ENCODE assay signal across 22 mouse cellular contexts in genomic region chr8:50027544-50027943, GRCm38 (mm10).
A peak's percentile ranks its signal among the peaks of the same experiment; 100 is the strongest.
DNase-seq lines count a peak whose midpoint lies in the region; ATAC-seq and TF ChIP-seq lines count a peak whose summit lies in the region.
"Had no signal": no experiment of that assay in that cellular context is flagged by ENCODE, and none has a peak within 500 bp of the region (broad histone marks: within the 10 kb centered on the region; RNA-seq: fewer than 3 reads in every experiment).

No protein-coding gene starts in this region.

- H3K4me2 ChIP-seq in kidney, embryonic 14.5 days (replicated peaks; ENCODE audit: low read depth, low read length), result no peak overlapping the region
- H3K4me2 ChIP-seq in kidney, embryonic 15.5 days, result no peak overlapping the region
- no peak overlapping the region for H3K4me2 ChIP-seq in kidney, embryonic 16.5 days (replicated peaks; ENCODE audit: low read depth, low read length)
- H3K4me2 ChIP-seq in kidney, postnatal 0 days (ENCODE audit: low read length), result no peak overlapping the region

- no peaks in the 10 kb centered on the region for H3K9me3 ChIP-seq in kidney, embryonic 14.5 days (ENCODE audit: control insufficient read depth, low read length)
- H3K9me3 ChIP-seq in kidney, embryonic 15.5 days (replicated peaks), result no peaks in the 10 kb centered on the region
- no peaks in the 10 kb centered on the region for H3K9me3 ChIP-seq in kidney, embryonic 16.5 days (ENCODE audit: low read length)
- H3K9me3 ChIP-seq in kidney, postnatal 0 days (replicated peaks; ENCODE audit: low read length), result no peaks in the 10 kb centered on the region
- H3K9me3 ChIP-seq: G1E had no signal

- 44% methylated on average over 6 of the region's 6 CpGs for WGBS in kidney, embryonic 14.5 days
- WGBS in kidney, embryonic 15.5 days, result 56% methylated on average over 6 of the region's 6 CpGs
- 39% methylated on average over 6 of the region's 6 CpGs for WGBS in kidney, embryonic 16.5 days
- 48% methylated on average over 6 of the region's 6 CpGs for WGBS in kidney, postnatal 0 days

- no peak for TF ChIP-seq CTCF in kidney, postnatal 0 days (IDR thresholded peaks at IDR 0.05; ENCODE audit: low read depth)

- H3K36me3 ChIP-seq in kidney, embryonic 14.5 days (ENCODE audit: control insufficient read depth, insufficient read depth, low read length), result no peaks in the 10 kb centered on the region
- no peaks in the 10 kb centered on the region for H3K36me3 ChIP-seq in kidney, embryonic 15.5 days
- H3K36me3 ChIP-seq in kidney, embryonic 16.5 days (ENCODE audit: insufficient read depth, low read length), result no peaks in the 10 kb centered on the region
- no peaks in the 10 kb centered on the region for H3K36me3 ChIP-seq in kidney, postnatal 0 days (ENCODE audit: insufficient read depth, low read length)
- H3K36me3 ChIP-seq: G1E had no signal

- DNase-seq in kidney, adult 11 months, result no peak
- no peak for DNase-seq in kidney, adult 18-20 months
- no peak for DNase-seq in kidney, postnatal 14 days
- DNase-seq in kidney, postnatal 0 days (ENCODE audit: low spot score), result peak; percentile 28
- DNase-seq in kidney, postnatal 36 days, result no peak
- DNase-seq: adrenal gland, adult 2 months; adrenal gland, adult 8-10 months; adrenal gland, postnatal 10 days; adrenal gland, postnatal 14 days; adrenal gland, postnatal 25 days; adrenal gland, postnatal 36 days; B cell, adult 2 months; cerebellum, adult 11 months; cerebellum, adult 11-12 months had no signal

- H3K4me3 ChIP-seq in kidney, embryonic 14.5 days (ENCODE audit: low read length), result no peak overlapping the region
- no peak overlapping the region for H3K4me3 ChIP-seq in kidney, embryonic 15.5 days (replicated peaks)
- H3K4me3 ChIP-seq in kidney, embryonic 16.5 days (ENCODE audit: low read length), result no peak overlapping the region
- H3K4me3 ChIP-seq in kidney, postnatal 0 days (replicated peaks; ENCODE audit: low read depth, low read length), result no peak overlapping the region

- no peaks in the 10 kb centered on the region for H3K27me3 ChIP-seq in kidney, embryonic 14.5 days (ENCODE audit: control insufficient read depth, insufficient read depth, low read length)
- no peaks in the 10 kb centered on the region for H3K27me3 ChIP-seq in kidney, embryonic 15.5 days
- no peaks in the 10 kb centered on the region for H3K27me3 ChIP-seq in kidney, embryonic 16.5 days (ENCODE audit: insufficient read depth, low read length)
- H3K27me3 ChIP-seq in kidney, postnatal 0 days (ENCODE audit: insufficient read depth, low read length), result no peaks in the 10 kb centered on the region
- H3K27me3 ChIP-seq: CH12.LX, Patski had no signal

- H3K9ac ChIP-seq in kidney, embryonic 14.5 days (ENCODE audit: low read depth, low read length), result no peak overlapping the region
- no peak overlapping the region for H3K9ac ChIP-seq in kidney, embryonic 15.5 days
- no peak overlapping the region for H3K9ac ChIP-seq in kidney, embryonic 16.5 days (replicated peaks; ENCODE audit: low read length)
- H3K9ac ChIP-seq in kidney, postnatal 0 days (ENCODE audit: low read depth, low read length), result no peak overlapping the region

- peak; percentile 72; the same call in 1 of the 2 replicates for ATAC-seq in kidney, embryonic 14.5 days (ENCODE audit: low FRiP score, low TSS enrichment)
- ATAC-seq in kidney, embryonic 15.5 days (replicated peaks; ENCODE audit: low FRiP score), result peak; percentile 76
- peak; percentile 31; the same call in 1 of the 2 replicates for ATAC-seq in kidney, embryonic 16.5 days (ENCODE audit: low FRiP score, low TSS enrichment)
- ATAC-seq in kidney, postnatal 0 days (replicated peaks; ENCODE audit: low FRiP score, low read depth), result no peak
- ATAC-seq: activated CD4-positive, CD25-positive, alpha-beta regulatory T cell, adult 4 months; CD4-positive, CD25-positive, alpha-beta regulatory T cell, adult 4 months; Patski had no signal

- H3K4me1 ChIP-seq in kidney, embryonic 14.5 days (ENCODE audit: control insufficient read depth, insufficient read depth, low read length), result no peaks in the 10 kb centered on the region
- no peaks in the 10 kb centered on the region for H3K4me1 ChIP-seq in kidney, embryonic 15.5 days
- no peaks in the 10 kb centered on the region for H3K4me1 ChIP-seq in kidney, embryonic 16.5 days (ENCODE audit: insufficient read depth, low read length)
- no peaks in the 10 kb centered on the region for H3K4me1 ChIP-seq in kidney, postnatal 0 days (replicated peaks; ENCODE audit: insufficient read depth, low read length)

- H3K27ac ChIP-seq in kidney, embryonic 14.5 days (ENCODE audit: low read depth, low read length), result no peak overlapping the region
- H3K27ac ChIP-seq in kidney, embryonic 15.5 days, result no peak overlapping the region
- H3K27ac ChIP-seq in kidney, embryonic 16.5 days (ENCODE audit: low read length), result no peak overlapping the region
- no peak overlapping the region for H3K27ac ChIP-seq in kidney, postnatal 0 days
